Mouse (Mus musculus): ENCODE results near the gene Clcn1. TPM values are rescaled to one million over a fixed set of nuclear protein-coding genes. Genes with fewer than 3 reads are reported as not detected.

Clcn1 gene
- polyA plus RNA-seq, 1 experiment from 2014 or later: 0.59 TPM

GRCm38 (mm10) chr6:42324067-42324481 is 37.6 kb downstream of the Clcn1 start:
- WGBS: under 1% methylated on average over 29 of the region's 32 CpGs
- peak; percentile 75 for DNase-seq (ENCODE audit: low spot score)
- peaks cover 52% of the 10 kb centered on the region for H3K27me3 ChIP-seq (ENCODE audit: insufficient read depth, poor library complexity, severe bottlenecking)

GRCm38 (mm10) chr6:42324482-42325267 is 38.2 kb downstream of the Clcn1 start, which contains the start of gene Fam131b:
TSS of gene Fam131b (minus strand) at chr6:42324643.
- peak; percentile 77 for DNase-seq (ENCODE audit: low spot score)
- peak within 1 kb of the TSS; percentile 74 for H3K4me3 ChIP-seq
- no peaks in the 10 kb centered on the region for H3K36me3 ChIP-seq
- peaks cover 50% of the 10 kb centered on the region for H3K27me3 ChIP-seq (ENCODE audit: insufficient read depth, poor library complexity, severe bottlenecking)
- H3K4me1 ChIP-seq: peaks cover 21% of the 10 kb centered on the region
- WGBS: under 1% methylated on average over 43 of the region's 68 CpGs
- H3K27ac ChIP-seq: peak within 1 kb of the TSS; percentile 65
- H3K9me3 ChIP-seq: no peaks in the 10 kb centered on the region

More at GRCm38 (mm10) chr6:42324067-42324481, 37.6 kb downstream of the Clcn1 start:
- Histone ChIP-seq H3K4me3 (peak overlapping the region; percentile 74), H3K36me3 (no peaks in the 10 kb centered on the region), H3K4me1 (peaks cover 21% of the 10 kb centered on the region), H3K27ac (peak overlapping the region; percentile 65), H3K9me3 (no peaks in the 10 kb centered on the region)

GRCm38 (mm10) chr6:42325268-42325609 is 38.8 kb downstream of the Clcn1 start:
- WGBS: 4% methylated on average over 7 of the region's 7 CpGs
- peak; percentile 83 for DNase-seq (ENCODE audit: low spot score)
- H3K9me3 ChIP-seq: no peaks in the 10 kb centered on the region
- peak overlapping the region; percentile 74 for H3K4me3 ChIP-seq
- H3K36me3 ChIP-seq: no peaks in the 10 kb centered on the region
- H3K4me1 ChIP-seq: peaks cover 21% of the 10 kb centered on the region
- peaks cover 47% of the 10 kb centered on the region for H3K27me3 ChIP-seq (ENCODE audit: insufficient read depth, poor library complexity, severe bottlenecking)
- no peak overlapping the region for H3K27ac ChIP-seq

GRCm38 (mm10) chr6:42326509-42326908 is 40.0 kb downstream of the Clcn1 start:
- Histone ChIP-seq H3K9me3 (no peaks in the 10 kb centered on the region), H3K27me3 (ENCODE audit: insufficient read depth, poor library complexity, severe bottlenecking) (peaks cover 43% of the 10 kb centered on the region), H3K4me3 (no peak overlapping the region), H3K27ac (no peak overlapping the region), H3K36me3 (no peaks in the 10 kb centered on the region), H3K4me1 (peaks cover 21% of the 10 kb centered on the region)
- DNase-seq (ENCODE audit: low spot score): no peak
- WGBS: 77% methylated on average over 3 of the region's 3 CpGs

GRCm38 (mm10) chr6:42328757-42329156 is 42.3 kb downstream of the Clcn1 start:
- no peaks in the 10 kb centered on the region for H3K9me3 ChIP-seq
- H3K4me1 ChIP-seq: peaks cover 16% of the 10 kb centered on the region
- H3K4me3 ChIP-seq: no peak overlapping the region
- WGBS: 66% methylated on average over 3 of the region's 3 CpGs
- H3K36me3 ChIP-seq: no peaks in the 10 kb centered on the region
- DNase-seq (ENCODE audit: low spot score): no peak
- H3K27me3 ChIP-seq (ENCODE audit: insufficient read depth, poor library complexity, severe bottlenecking): peaks cover 20% of the 10 kb centered on the region
- H3K27ac ChIP-seq: no peak overlapping the region

GRCm38 (mm10) chr6:42330216-42330615 is 43.7 kb downstream of the Clcn1 start:
- Histone ChIP-seq H3K4me1 (peaks cover 1% of the 10 kb centered on the region; the same call in 1 of the 2 replicates), H3K27ac (no peak overlapping the region), H3K36me3 (no peaks in the 10 kb centered on the region), H3K27me3 (ENCODE audit: insufficient read depth, poor library complexity, severe bottlenecking) (peaks cover 6% of the 10 kb centered on the region), H3K4me3 (no peak overlapping the region), H3K9me3 (no peaks in the 10 kb centered on the region)
- no peak for DNase-seq (ENCODE audit: low spot score)
- WGBS: 62% methylated on average over 3 of the region's 3 CpGs

- H3K36me3 ChIP-seq: no peaks in the 10 kb centered on the region
- DNase-seq (ENCODE audit: low spot score): no peak
- 87% methylated on average over 3 of the region's 3 CpGs for WGBS
These were observed 44.5 kb downstream of the Clcn1 start for GRCm38 (mm10) chr6:42330946-42331345.

GRCm38 (mm10) chr6:42339189-42339588 is 52.7 kb downstream of the Clcn1 start:
- 75% methylated on average over 2 of the region's 2 CpGs for WGBS
- no peak overlapping the region for H3K27ac ChIP-seq
- no peaks in the 10 kb centered on the region for H3K27me3 ChIP-seq (ENCODE audit: insufficient read depth, poor library complexity, severe bottlenecking)
- H3K36me3 ChIP-seq: no peaks in the 10 kb centered on the region
- no peak for DNase-seq (ENCODE audit: low spot score)
- no peaks in the 10 kb centered on the region for H3K9me3 ChIP-seq
- H3K4me1 ChIP-seq: no peaks in the 10 kb centered on the region
- no peak overlapping the region for H3K4me3 ChIP-seq

More at GRCm38 (mm10) chr6:42330946-42331345, 44.5 kb downstream of the Clcn1 start:
- H3K4me1 ChIP-seq: no peaks in the 10 kb centered on the region
- no peaks in the 10 kb centered on the region for H3K9me3 ChIP-seq
- no peak overlapping the region for H3K27ac ChIP-seq
- no peak overlapping the region for H3K4me3 ChIP-seq
- peaks cover 5% of the 10 kb centered on the region; the same call in 1 of the 2 replicates for H3K27me3 ChIP-seq (ENCODE audit: insufficient read depth, poor library complexity, severe bottlenecking)

- H3K36me3 ChIP-seq: no peaks in the 10 kb centered on the region
- no peaks in the 10 kb centered on the region for H3K27me3 ChIP-seq (ENCODE audit: insufficient read depth, poor library complexity, severe bottlenecking)
- no peaks in the 10 kb centered on the region for H3K4me1 ChIP-seq
- H3K9me3 ChIP-seq: no peaks in the 10 kb centered on the region
- WGBS: 73% methylated on average over 5 of the region's 5 CpGs
- no peak for DNase-seq (ENCODE audit: low spot score)
- no peak overlapping the region for H3K27ac ChIP-seq
- no peak overlapping the region for H3K4me3 ChIP-seq
These were observed 53.5 kb downstream of the Clcn1 start for GRCm38 (mm10) chr6:42339981-42340380.

- WGBS: 70% methylated on average over 1 of the region's 1 CpGs
- Histone ChIP-seq H3K36me3 (no peaks in the 10 kb centered on the region), H3K4me1 (no peaks in the 10 kb centered on the region), H3K27me3 (ENCODE audit: insufficient read depth, poor library complexity, severe bottlenecking) (no peaks in the 10 kb centered on the region), H3K4me3 (no peak overlapping the region), H3K27ac (no peak overlapping the region), H3K9me3 (no peaks in the 10 kb centered on the region)
- no peak for DNase-seq (ENCODE audit: low spot score)
These were observed 55.7 kb downstream of the Clcn1 start for GRCm38 (mm10) chr6:42342171-42342570.

- no peak overlapping the region for H3K4me3 ChIP-seq
- no peak for DNase-seq (ENCODE audit: low spot score)
- H3K9me3 ChIP-seq: no peaks in the 10 kb centered on the region
- H3K27me3 ChIP-seq (ENCODE audit: insufficient read depth, poor library complexity, severe bottlenecking): no peaks in the 10 kb centered on the region
- H3K27ac ChIP-seq: no peak overlapping the region
- WGBS: 75% methylated on average over 9 of the region's 9 CpGs
- H3K36me3 ChIP-seq: no peaks in the 10 kb centered on the region
- peaks cover 2% of the 10 kb centered on the region for H3K4me1 ChIP-seq
These were observed 57.1 kb downstream of the Clcn1 start for GRCm38 (mm10) chr6:42343361-42344120.

- DNase-seq (ENCODE audit: low spot score): no peak
- no peak overlapping the region for H3K27ac ChIP-seq
- WGBS: 78% methylated on average over 1 of the region's 1 CpGs
- no peaks in the 10 kb centered on the region for H3K36me3 ChIP-seq
- H3K4me1 ChIP-seq: peaks cover 6% of the 10 kb centered on the region
- H3K4me3 ChIP-seq: no peak overlapping the region
- no peaks in the 10 kb centered on the region for H3K9me3 ChIP-seq
- H3K27me3 ChIP-seq (ENCODE audit: insufficient read depth, poor library complexity, severe bottlenecking): no peaks in the 10 kb centered on the region
These were observed 57.8 kb downstream of the Clcn1 start for GRCm38 (mm10) chr6:42344255-42344654.
